ENCODE assay signal across 8 mouse cellular contexts in the genomic region with DNA sequence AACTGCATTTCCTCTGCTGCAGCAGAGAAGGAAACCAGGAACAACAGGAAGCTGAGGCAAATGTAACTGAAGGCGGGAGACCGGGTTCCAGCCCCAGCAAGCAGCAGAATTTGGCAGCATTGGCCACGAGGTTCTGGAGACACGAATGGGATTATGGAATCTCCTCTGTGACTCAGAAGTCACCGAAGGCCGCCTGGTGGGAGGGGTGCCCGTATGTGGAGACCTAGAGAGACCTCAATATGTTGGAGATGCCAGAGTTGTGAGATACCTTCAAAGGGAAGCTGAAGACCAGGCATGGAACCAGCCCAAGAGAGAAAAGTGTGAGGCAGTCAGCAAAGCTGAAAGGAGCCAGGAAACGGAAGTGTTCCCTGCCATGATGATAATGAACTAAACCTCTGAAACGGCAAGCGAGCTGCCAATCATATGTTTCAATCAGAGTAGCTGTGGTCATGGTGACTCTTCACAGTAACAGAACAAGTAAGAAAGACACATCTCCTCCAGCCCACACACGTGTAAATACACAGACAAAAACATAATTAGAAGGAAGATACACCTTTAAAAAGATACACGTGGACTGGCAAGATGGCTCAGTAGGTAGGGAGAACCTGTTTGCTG. TPM values are rescaled to one million over a fixed set of nuclear protein-coding genes. Genes with fewer than 3 reads are reported as not detected.
DNase-seq lines count a peak whose midpoint lies in the region; ATAC-seq and TF ChIP-seq lines count a peak whose summit lies in the region.

No protein-coding gene starts in this region.

- no peaks in the 10 kb centered on the region for H3K36me3 ChIP-seq in lung, embryonic 14.5 days (ENCODE audit: insufficient read depth)
- no peaks in the 10 kb centered on the region for H3K36me3 ChIP-seq in forebrain, embryonic 16.5 days (ENCODE audit: control insufficient read depth, insufficient read depth)

- H3K9me3 ChIP-seq in lung, embryonic 14.5 days (ENCODE audit: low read depth, low read length), result no peaks in the 10 kb centered on the region
- no peaks in the 10 kb centered on the region for H3K9me3 ChIP-seq in forebrain, embryonic 16.5 days (ENCODE audit: control insufficient read depth, low read length)

- WGBS in lung, embryonic 14.5 days, result 70% methylated on average over 12 of the region's 12 CpGs
- 43% methylated on average over 12 of the region's 12 CpGs for WGBS in lung, adult 2 months
- 76% methylated on average over 12 of the region's 12 CpGs for WGBS in forebrain, embryonic 16.5 days

- no peak for TF ChIP-seq POLR2A in lung, adult 2 months (IDR thresholded peaks at IDR 0.05; ENCODE audit: borderline replicate concordance, extremely low read depth, low read depth, low read length)

- peak overlapping the region; percentile 63 for H3K4me2 ChIP-seq in lung, embryonic 14.5 days
- H3K4me2 ChIP-seq in forebrain, embryonic 16.5 days (ENCODE audit: low read length), result peak overlapping the region; percentile 58

- no peak overlapping the region for H3K9ac ChIP-seq in lung, embryonic 14.5 days
- H3K9ac ChIP-seq in forebrain, embryonic 16.5 days (replicated peaks; ENCODE audit: low read depth, low read length), result no peak overlapping the region

- H3K27me3 ChIP-seq in lung, embryonic 14.5 days (ENCODE audit: insufficient read depth, low read length), result no peaks in the 10 kb centered on the region
- H3K27me3 ChIP-seq in forebrain, embryonic 16.5 days (replicated peaks; ENCODE audit: control insufficient read depth, insufficient read depth, low read length), result no peaks in the 10 kb centered on the region

- H3K4me3 ChIP-seq in lung, embryonic 14.5 days (ENCODE audit: low read depth, low read length), result no peak overlapping the region
- no peak overlapping the region for H3K4me3 ChIP-seq in lung, adult 2 months (replicated peaks; ENCODE audit: extremely low read depth, low read depth, low read length)
- no peak overlapping the region for H3K4me3 ChIP-seq in forebrain, embryonic 16.5 days (replicated peaks; ENCODE audit: low read length)

- no peak for TF ChIP-seq CTCF in lung, embryonic 14.5 days (IDR thresholded peaks at IDR 0.05; ENCODE audit: low read depth)
- TF ChIP-seq CTCF in lung, adult 2 months (IDR thresholded peaks at IDR 0.05; ENCODE audit: insufficient read depth, low read length), result no peak

- H3K27ac ChIP-seq in lung, embryonic 14.5 days (ENCODE audit: low read depth), result no peak overlapping the region
- H3K27ac ChIP-seq in forebrain, embryonic 16.5 days (ENCODE audit: low read length), result no peak overlapping the region

- H3K4me1 ChIP-seq in lung, embryonic 14.5 days (ENCODE audit: insufficient read depth), result no peaks in the 10 kb centered on the region
- H3K4me1 ChIP-seq in lung, adult 2 months (ENCODE audit: control insufficient read depth, insufficient read depth, low read length), result peaks cover 12% of the 10 kb centered on the region
- peaks cover 14% of the 10 kb centered on the region for H3K4me1 ChIP-seq in forebrain, embryonic 16.5 days (replicated peaks; ENCODE audit: control insufficient read depth, insufficient read depth, low read length)

- no peak for ATAC-seq in lung, embryonic 14.5 days (ENCODE audit: insufficient read depth)
- no peak for ATAC-seq in forebrain, embryonic 16.5 days

- DNase-seq in lung, embryonic 14.5 days, result peak; percentile 4
- no peak for DNase-seq in lung, adult 2 months
- peak; percentile 10 for DNase-seq in adipocyte (ENCODE audit: low spot score)
- DNase-seq in kidney, postnatal 4 days, result peak; percentile 3 to 19
- DNase-seq in natural killer cell, adult 2 months (ENCODE audit: low spot score in 2 of 2), result peak; percentile 16 to 30
- DNase-seq in ovary, postnatal 36 days (ENCODE audit: low spot score), result no peak
- no peak for DNase-seq in gastrocnemius, adult 18-20 months (ENCODE audit: low spot score)

RNA-seq across cellular contexts. Expression of a gene that starts 3.0 kb away (rescaled TPM):
- polyA plus RNA-seq in lung, embryonic 14.5 days (2014; fragmentation: Nextera tagmentation; extraction: Ambion mirVana), result 190 and 202 TPM in 2 replicates
- polyA plus RNA-seq in lung, adult 2 months (2012; rRNA removed), result 41.5 and 62.7 TPM in 2 replicates
- 309 TPM in 2 replicates for polyA plus RNA-seq in forebrain, embryonic 16.5 days (2015; fragmentation: Nextera tagmentation; extraction: Ambion mirVana)
- total RNA-seq in gastrocnemius, adult 18-20 months (2021), result 10 to 100 TPM; 32.3 to 32.5 TPM

Comparison
In these comparisons a context has a peak if more than half of its experiments do, and no peak if none do; other contexts are left out.
1. DNase-seq: peak in lung, embryonic 14.5 days (single experiment), adipocyte (single experiment), kidney, postnatal 4 days (2 of 2) and natural killer cell, adult 2 months (2 of 2); none in lung, adult 2 months (single experiment), ovary, postnatal 36 days (single experiment) and gastrocnemius, adult 18-20 months (single experiment).